Mouse (Mus musculus) midbrain, postnatal 0 days (tissue): Measurements from ENCODE around the gene Nfrkb. TPM values are rescaled to one million over a fixed set of nuclear protein-coding genes. Genes with fewer than 3 reads are reported as not detected.

Experiments
- ATAC-seq: fragments of 200-750 bp; cut with Nextera tagmentation; 2 replicates; pipeline ENCODE4 v1.8.0; 2017; ENCODE audit warnings: moderate number of reproducible peaks, mild to moderate bottlenecking, moderate TSS enrichment, moderate library complexity; ENCODE audit not compliant: low FRiP score
- DNase-seq: peaks from one replicate; pipeline ENCODE4 v3.0.0-alpha.2; 2015; ENCODE audit warnings: low spot score
- H3K27ac ChIP-seq: fragments of 300-500 bp; sonication (generic); 2 replicates; pipeline ENCODE4 v1.5.1; 2014; ENCODE audit warnings: low read depth, mild to moderate bottlenecking, low read length, mixed read lengths
- H3K27me3 ChIP-seq: fragments of 300-500 bp; sonication (generic); 2 replicates; pipeline ENCODE4 v1.6.1; 2014; ENCODE audit warnings: low read length, control low read depth, mixed read lengths; ENCODE audit not compliant: insufficient read depth
- H3K36me3 ChIP-seq: fragments of 300-500 bp; sonication (generic); 2 replicates; pipeline ENCODE4 v1.6.1; 2014; ENCODE audit warnings: low read length, control low read depth, mixed read lengths; ENCODE audit not compliant: insufficient read depth
- H3K4me1 ChIP-seq: fragments of 300-500 bp; sonication (generic); 2 replicates; pipeline ENCODE4 v1.6.1; 2014; ENCODE audit warnings: mild to moderate bottlenecking, control low read depth, antibody characterized with exemption, low read length, mixed read lengths; ENCODE audit not compliant: insufficient read depth
- H3K4me2 ChIP-seq: fragments of 300-500 bp; sonication (generic); 2 replicates; pipeline ENCODE4 v1.6.1; 2014; ENCODE audit warnings: low read depth, mild to moderate bottlenecking, low read length, mixed read lengths; ENCODE audit not compliant: poor library complexity, severe bottlenecking
- H3K4me3 ChIP-seq: fragments of 300-500 bp; sonication (generic); 2 replicates; pipeline ENCODE4 v1.5.1; 2014; ENCODE audit warnings: low read depth, mild to moderate bottlenecking, low read length, moderate library complexity
- H3K9ac ChIP-seq: fragments of 300-500 bp; sonication (generic); replicated peaks from 2 replicates; pipeline ENCODE4 v1.6.1; 2014; ENCODE audit warnings: mild to moderate bottlenecking, low read length, moderate library complexity, mixed read lengths; ENCODE audit not compliant: poor library complexity, severe bottlenecking
- H3K9me3 ChIP-seq: fragments of 300-500 bp; sonication (generic); 2 replicates; pipeline ENCODE4 v1.6.1; 2016; ENCODE audit warnings: low read length, control low read depth
- CTCF ChIP-seq: IDR thresholded peaks from 2 replicates; pipeline ENCODE4 v1.5.1; 2016; ENCODE audit warnings: antibody characterized with exemption, mild to moderate bottlenecking
- WGBS: fragments of 180-500 bp; shearing (Covaris S2); extraction: QIAGEN DNeasy Blood & Tissue Kit; methylation state at CpG from one replicate; pipeline ENCODE4 v1.1.7; 2014; 5-methylcytosine and 5-hydroxymethylcytosine counted together
- polyA plus RNA-seq: library from polyadenylated mRNA; unstranded; fragments of >200 nt; fragmentation: Nextera tagmentation; extraction: Ambion mirVana; gene quantifications from 2 replicates; pipeline ENCODE4 v1.2.1, GENCODE M21; 2015
- total RNA-seq: library from RNA; depleted of rRNA; stranded (reverse); fragments of >200 nt; gene quantifications from 2 replicates; pipeline ENCODE4 v1.2.3, GENCODE M21; 2014

Nfrkb gene
- total and polyA plus RNA-seq, 2 experiments from 2014 or later: 24.0 to 38.1 TPM

DNA sequence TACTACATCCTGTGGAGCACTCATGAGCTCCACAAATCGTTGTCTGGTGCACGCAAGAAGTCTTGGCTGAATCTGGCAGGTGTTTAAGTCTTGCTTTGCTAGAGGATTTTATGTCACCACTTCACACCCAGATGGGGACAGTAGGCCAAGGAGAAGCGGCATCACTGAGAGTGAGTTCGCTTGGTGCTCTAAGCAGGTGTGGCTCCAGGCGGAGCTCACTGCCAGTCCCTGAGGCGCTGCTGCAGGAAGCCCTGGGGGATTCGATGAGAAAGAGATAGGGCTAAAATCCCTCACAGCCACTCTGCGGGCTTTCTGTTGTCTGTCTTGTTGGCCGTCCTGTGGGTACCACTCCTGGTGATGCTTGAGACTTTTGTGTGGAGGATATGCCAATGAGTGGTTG, 44.0 kb downstream of the Nfrkb start:
- Histone ChIP-seq H3K4me1 (no peaks in the 10 kb centered on the region), H3K9me3 (no peaks in the 10 kb centered on the region), H3K4me3 (no peak overlapping the region), H3K27me3 (no peaks in the 10 kb centered on the region), H3K36me3 (no peaks in the 10 kb centered on the region), H3K9ac (no peak overlapping the region), H3K4me2 (no peak overlapping the region), H3K27ac (no peak overlapping the region)
- DNase-seq: no peak
- WGBS: 82% methylated on average over 9 of the region's 9 CpGs
- ATAC-seq: no peak
- no peak for TF ChIP-seq CTCF

DNA sequence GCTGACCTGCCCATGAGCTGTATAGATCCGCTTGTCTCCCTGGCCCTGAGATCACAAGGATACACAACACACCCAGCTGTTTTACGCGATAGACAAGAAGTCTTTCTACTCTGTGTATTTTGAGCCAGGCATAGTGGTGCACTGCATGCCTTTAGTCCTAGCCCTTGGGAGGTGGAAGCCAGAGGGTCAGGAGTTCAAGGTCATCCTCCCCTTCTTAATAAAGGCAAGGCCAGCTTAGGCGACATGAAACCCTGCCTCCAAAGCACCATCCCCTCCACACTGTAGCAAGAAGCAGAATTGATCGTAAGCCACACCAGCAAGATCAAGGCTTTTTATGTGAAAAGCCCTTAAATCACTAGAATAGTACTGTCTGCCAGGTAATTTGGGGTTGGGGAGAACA, 45.8 kb downstream of the Nfrkb start:
- DNase-seq (no peak), ATAC-seq (no peak)
- Histone ChIP-seq H3K9ac (no peak overlapping the region), H3K9me3 (no peaks in the 10 kb centered on the region), H3K27me3 (no peaks in the 10 kb centered on the region), H3K4me1 (no peaks in the 10 kb centered on the region), H3K4me2 (no peak overlapping the region), H3K27ac (no peak overlapping the region), H3K4me3 (no peak overlapping the region), H3K36me3 (no peaks in the 10 kb centered on the region)
- TF ChIP-seq CTCF: no peak
- WGBS: 88% methylated on average over 5 of the region's 5 CpGs

GRCm38 (mm10) chr9:31432336-31432975, 46.5 kb downstream of the Nfrkb start:
- Histone ChIP-seq H3K9me3 (no peaks in the 10 kb centered on the region), H3K27me3 (no peaks in the 10 kb centered on the region), H3K4me2 (no peak overlapping the region), H3K4me3 (no peak overlapping the region), H3K4me1 (no peaks in the 10 kb centered on the region), H3K27ac (no peak overlapping the region), H3K36me3 (no peaks in the 10 kb centered on the region), H3K9ac (no peak overlapping the region)
- TF ChIP-seq CTCF: no peak
- ATAC-seq (no peak), DNase-seq (no peak)
- WGBS: 86% methylated on average over 7 of the region's 7 CpGs

DNA sequence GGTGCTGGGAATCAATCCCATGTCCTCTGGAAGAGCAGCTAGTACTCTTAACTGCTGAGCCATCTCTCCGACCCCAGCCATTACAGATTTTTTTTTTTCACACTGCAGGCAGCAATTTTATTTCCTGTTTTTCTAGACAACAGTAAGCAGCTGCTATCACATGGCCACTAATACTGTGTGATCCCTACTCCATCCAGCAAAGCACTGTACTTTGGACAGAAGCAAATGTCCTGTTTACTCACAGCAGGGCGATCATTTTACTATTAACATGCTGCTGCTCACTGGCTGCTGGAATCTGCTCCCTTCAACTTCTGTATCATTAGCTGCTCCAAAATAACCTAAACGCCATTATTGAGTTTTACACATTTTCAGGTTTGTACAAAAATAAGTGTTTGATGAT, 47.4 kb downstream of the Nfrkb start:
- no peak for TF ChIP-seq CTCF
- H3K4me2 ChIP-seq: no peak overlapping the region
- H3K9ac ChIP-seq: no peak overlapping the region
- ATAC-seq (no peak), DNase-seq (no peak)
- WGBS: 90% methylated on average over 3 of the region's 3 CpGs
- no peaks in the 10 kb centered on the region for H3K9me3 ChIP-seq
- no peak overlapping the region for H3K4me3 ChIP-seq
- no peaks in the 10 kb centered on the region for H3K4me1 ChIP-seq
- no peak overlapping the region for H3K27ac ChIP-seq
- H3K36me3 ChIP-seq: no peaks in the 10 kb centered on the region
- H3K27me3 ChIP-seq: no peaks in the 10 kb centered on the region

GRCm38 (mm10) chr9:31435415-31435814, 49.4 kb downstream of the Nfrkb start:
- H3K4me3 ChIP-seq: no peak overlapping the region
- H3K36me3 ChIP-seq: no peaks in the 10 kb centered on the region
- ATAC-seq: no peak
- H3K4me1 ChIP-seq: no peaks in the 10 kb centered on the region
- no peaks in the 10 kb centered on the region for H3K9me3 ChIP-seq
- H3K27ac ChIP-seq: no peak overlapping the region
- H3K4me2 ChIP-seq: no peak overlapping the region
- no peaks in the 10 kb centered on the region for H3K27me3 ChIP-seq
- no peak overlapping the region for H3K9ac ChIP-seq
- DNase-seq: no peak
- WGBS: 87% methylated on average over 8 of the region's 8 CpGs
- no peak for TF ChIP-seq CTCF

GRCm38 (mm10) chr9:31437861-31438260, 51.9 kb downstream of the Nfrkb start:
- Histone ChIP-seq H3K4me3 (no peak overlapping the region), H3K9ac (no peak overlapping the region), H3K27ac (no peak overlapping the region), H3K36me3 (no peaks in the 10 kb centered on the region), H3K4me1 (no peaks in the 10 kb centered on the region), H3K4me2 (no peak overlapping the region), H3K27me3 (no peaks in the 10 kb centered on the region), H3K9me3 (no peaks in the 10 kb centered on the region)
- ATAC-seq (no peak), DNase-seq (no peak)
- no peak for TF ChIP-seq CTCF
- 82% methylated on average over 7 of the region's 7 CpGs for WGBS
